Mouse (Mus musculus) kidney, adult 11 months (tissue): ENCODE results near the gene Zcchc3.
"Not testable (repeated sequence)": the region's sequence is repeated elsewhere in the genome, so short reads cannot be mapped to it uniquely, and the experiment has no call there.

Experiments used
- DNase-seq: peaks from one replicate; pipeline ENCODE4 v3.0.0; 2022

The Zcchc3 gene

DNA sequence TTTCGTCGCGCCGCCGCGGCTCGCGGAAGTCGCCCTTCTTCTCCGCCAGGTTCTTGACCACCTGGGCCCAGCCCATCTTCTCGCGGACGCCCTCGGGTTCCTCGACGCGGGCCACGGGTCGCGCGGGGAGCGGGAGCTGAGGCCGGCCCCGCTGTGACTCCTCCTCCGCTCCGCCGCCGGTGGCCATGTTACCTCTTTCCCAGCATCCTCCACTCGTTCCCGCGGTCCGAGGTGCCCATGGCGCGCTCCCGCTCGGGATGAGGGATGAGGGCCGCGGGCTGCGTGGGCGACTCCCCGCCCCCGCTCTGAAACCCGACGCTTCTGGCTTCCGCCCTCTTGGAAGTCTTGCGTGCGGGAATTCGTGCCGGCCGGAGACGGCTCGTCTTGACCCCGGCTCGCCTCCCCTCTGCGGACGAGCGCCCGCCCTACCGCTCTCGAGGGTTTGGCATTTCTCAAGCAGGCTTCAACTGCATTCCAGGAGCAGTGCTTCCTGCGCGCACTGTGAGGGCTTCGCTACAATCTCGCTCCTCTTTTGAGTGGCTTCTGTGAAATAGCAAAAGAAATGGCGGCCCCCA, at the start of gene Zcchc3:
Gene Zcchc3, minus strand, starts transcription at position 437 of the 575 bp plus-strand sequence.
- peak; percentile 88 for DNase-seq

DNA sequence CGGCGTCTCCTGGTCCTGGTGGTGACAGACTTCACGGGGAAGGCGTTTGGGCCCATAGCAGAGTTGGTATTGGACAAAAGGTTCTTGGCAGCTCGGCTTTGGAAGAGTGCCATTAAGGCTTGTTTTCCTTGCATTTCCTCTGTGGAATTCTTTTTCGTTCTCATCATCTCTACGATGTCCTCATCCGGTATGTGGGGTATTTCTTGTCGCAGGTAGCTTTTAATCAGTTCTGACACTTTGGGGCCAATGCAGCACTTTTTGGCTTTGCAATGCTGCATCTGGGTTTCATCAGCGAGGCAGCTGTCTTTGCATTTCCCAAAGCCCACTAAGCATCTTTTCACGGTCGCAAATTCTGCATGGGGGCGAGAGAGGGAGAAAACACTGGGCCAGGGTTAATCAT, 44.4 kb upstream of the Zcchc3 start:
- no peak for DNase-seq

DNA sequence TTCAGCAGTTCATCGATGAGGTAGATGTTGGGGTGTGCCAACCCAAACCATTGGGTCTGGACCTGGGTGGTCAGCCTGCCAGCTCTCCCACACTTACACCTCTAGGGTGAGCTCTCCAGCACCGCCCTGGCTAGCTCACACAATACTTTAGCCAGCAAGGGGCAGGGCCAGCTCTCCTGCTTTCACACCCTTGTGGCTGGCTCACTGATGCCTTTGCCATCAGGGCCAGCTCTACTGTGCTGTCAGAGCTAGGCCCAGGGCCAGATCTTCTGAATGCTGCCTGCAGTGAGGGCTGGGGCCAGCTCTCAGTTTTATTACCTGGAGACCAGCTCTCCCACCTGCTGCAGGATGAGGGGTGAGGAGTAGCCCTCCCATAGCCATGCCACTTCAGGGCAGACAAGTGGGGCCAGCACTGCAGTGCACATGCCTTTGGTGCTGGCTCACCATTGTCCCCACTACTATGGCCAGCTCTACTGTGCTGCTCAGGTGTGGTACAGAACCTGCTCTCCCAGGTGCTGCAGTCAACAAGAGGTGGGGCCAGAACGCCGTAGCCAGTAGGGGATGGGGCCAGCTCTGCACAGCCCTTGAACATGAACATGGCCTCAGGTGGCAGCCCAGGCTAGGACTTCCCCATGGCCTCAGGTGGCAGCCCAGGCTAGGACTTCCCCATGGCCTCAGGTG, 37.4 kb upstream of the Zcchc3 start:
- DNase-seq: no peak

DNA sequence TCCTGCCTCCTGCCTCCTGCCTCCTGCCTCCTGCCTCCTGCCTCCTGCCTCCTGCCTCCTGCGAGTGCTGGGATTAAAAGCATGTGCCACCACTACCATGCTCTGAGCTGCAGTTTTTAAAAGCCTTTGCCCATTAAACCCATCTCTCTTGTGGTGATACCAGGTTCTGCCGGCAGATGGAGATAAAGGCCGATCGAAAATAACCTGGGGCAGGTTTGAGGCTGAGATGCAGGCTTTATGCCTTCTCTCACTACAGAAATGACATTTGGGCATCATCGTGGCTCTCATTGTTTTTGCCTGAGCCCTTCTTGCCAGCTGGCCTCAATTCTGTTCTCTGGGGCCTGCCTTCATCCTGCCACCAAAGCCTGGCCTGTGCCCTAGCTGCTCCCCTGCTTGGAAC, 35.4 kb upstream of the Zcchc3 start:
- DNase-seq: peak; percentile 43

DNA sequence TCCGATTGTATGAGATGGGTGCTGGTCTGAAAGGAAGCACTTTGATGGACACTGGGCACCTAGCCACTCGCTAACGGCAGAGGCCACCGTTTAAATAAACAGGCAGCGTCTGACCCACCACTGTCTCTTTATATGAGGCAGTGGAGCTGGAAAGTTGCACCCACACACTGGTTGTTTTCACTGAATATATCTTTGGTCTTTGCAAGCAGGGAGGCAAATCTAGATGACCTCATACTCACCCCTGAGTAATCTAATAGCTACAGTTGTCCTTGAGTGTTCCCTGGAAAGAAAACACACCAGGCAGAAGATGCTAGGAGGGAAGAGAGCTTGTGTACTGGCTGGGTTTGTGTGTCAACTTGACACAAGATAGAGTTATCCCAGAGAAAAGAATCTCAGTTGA, 32.6 kb upstream of the Zcchc3 start:
- DNase-seq: no peak

DNA sequence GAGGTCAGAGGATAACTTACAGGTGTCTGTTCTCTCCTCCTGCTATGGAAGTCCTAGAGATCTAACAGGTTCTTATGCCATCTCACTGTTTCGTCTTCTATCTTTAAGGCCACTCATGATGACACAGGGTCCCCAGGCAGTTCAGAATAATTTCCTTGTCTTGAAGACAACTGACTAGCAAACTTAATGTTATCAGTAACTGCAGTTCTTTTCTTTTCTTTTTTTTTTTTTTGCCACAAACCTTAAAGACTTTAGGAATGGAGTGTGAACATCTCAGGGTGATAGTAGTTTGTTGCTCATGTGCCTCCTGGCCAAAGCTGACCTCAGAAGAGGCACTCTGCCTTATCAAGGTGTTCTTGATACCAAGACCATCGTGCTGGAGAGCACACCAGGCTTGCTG, 31.8 kb upstream of the Zcchc3 start:
- DNase-seq: no peak

DNA sequence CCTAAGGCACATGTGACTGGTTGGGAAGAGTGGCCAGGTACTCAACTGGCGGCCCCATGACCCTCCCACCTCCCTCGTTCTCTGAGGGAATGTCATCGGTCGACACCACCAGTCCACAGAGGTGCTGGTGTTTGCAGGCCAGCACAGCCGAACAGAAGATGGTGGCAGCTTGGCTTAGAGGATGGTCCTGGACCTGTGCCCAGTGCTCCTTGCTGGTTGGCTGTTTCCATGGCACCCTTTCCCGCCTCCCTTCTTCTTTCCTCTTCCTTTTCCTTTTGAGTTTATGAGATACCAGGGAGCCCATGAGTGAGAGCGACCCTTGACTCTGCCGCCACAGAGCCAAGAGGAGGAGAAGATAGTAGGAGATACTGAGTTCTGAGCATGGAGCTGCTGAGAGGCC, 28.5 kb upstream of the Zcchc3 start:
- no peak for DNase-seq

DNA sequence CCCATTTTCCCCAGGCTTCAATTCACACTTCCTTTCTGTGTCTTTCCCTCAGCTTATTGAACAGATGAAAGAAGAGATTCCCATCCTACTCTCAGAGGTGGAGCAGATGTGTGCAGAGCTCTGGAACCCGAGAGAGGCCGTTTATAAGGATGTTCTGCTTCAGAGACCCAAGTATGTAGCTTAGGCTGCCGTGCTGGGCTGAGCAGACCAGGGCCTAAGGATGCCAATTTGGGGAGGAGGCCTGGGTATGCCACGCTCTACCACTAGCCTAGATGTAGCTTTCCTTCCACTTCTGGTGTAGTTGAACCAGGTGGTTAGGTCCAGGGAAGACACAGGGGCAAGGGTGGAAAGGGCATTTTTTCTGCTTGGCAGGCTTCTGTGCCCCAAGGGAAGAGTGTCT, 27.5 kb upstream of the Zcchc3 start:
- no peak for DNase-seq

DNA sequence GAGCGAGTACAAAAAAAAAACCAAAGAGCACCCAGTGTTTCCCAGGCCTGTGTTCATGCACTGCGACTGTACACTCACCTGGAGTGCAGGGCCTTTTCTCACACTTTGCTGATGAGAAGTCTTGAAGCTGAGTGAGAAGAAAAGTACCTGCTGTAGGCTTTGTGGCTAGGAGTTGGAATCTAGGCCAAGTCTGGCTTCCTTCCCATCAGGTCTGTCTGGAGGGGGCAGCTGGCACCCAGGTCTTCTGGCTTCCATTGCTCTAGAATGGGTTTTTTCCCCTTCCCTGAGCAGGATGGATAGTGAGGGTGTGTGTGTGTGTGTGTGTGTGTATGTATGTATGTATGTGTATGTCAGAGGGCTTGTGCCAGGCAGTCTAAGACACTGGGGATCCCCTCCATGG, 25.0 kb upstream of the Zcchc3 start:
- DNase-seq: no peak

DNA sequence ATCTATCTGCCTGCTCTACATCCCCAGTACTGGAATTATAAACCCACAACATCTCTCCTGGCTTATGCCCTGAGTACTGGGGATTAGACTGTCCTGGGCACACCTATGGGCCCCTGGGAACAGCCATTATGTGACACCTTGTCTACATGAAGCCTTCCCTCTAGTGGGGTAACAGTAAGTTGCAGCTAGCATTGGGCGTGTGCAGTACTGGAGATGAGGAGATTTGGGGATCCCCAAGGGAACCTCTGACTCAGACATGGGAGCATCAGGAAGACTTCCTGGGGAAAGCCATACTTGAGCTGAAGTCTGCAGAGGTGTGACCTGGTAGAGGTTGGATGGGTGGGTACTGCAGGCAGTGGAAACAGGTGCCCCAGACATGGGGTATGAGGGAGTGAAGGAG, 24.1 kb upstream of the Zcchc3 start:
- DNase-seq: no peak

DNA sequence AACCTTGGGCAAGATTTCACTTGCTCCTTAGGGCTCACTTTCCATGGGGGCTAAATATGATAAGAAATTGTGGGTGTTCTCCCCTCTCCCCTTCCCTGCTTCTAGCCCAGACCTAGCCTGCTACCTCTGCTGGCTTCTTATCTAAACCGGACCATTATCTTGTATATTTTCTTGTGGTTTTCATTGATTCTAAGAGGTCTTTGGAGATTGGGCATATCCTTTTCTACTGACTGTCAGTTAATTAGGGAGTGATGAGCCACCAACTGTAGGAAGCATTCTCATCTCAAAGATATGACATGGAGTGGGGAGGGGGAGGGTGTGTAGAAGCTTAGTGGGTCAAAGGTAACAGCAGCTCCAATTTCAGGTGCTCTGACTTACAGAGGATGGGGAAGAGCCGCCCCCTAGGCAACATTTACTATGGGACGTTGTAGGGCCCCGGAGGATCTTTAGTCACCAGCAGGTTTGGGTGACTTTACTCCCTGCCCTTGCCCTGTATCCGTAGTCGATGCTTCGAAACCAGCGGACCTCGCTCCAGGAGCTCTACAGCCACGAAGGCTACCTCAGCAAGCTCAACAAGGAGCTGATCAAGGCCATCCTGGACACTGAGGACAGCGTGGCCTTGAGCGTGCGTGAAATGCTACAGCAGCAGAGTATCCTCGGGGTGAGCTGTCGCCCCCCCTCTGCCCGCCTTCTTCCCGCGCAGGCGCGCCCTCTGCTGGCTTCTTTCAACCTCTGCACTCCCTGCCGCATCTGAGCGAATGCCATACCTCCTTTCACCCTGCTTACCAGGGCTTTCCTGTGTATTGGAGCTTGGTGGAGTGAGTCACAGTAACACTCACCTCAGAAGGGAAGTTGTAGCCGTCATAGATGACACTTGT, 22.4 kb upstream of the Zcchc3 start:
- DNase-seq: peak; percentile 68

DNA sequence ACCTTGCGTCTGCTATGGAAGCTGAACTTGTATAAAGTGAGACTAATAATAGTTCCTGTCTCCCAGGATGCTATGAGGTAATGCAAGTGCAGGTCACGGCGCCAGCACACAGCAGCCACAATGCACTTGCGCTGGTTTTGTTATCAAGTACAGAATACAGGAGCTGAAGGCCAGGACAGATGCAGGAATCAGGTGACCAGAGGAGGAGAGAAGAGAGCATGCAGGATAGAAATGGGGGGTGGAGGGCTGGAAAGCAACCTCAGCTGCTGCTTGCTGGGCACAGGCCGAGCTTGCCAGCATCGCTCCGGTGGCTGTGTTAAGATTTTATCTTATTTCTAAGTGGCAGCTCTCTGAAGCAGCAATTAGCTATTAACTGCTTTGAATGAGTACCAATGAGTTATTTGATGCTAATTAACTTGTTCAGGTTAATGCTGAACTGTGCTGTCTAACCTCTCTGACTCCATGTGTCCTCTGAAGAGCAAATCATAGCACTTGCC, 21.6 kb upstream of the Zcchc3 start:
- DNase-seq: peak; percentile 58

DNA sequence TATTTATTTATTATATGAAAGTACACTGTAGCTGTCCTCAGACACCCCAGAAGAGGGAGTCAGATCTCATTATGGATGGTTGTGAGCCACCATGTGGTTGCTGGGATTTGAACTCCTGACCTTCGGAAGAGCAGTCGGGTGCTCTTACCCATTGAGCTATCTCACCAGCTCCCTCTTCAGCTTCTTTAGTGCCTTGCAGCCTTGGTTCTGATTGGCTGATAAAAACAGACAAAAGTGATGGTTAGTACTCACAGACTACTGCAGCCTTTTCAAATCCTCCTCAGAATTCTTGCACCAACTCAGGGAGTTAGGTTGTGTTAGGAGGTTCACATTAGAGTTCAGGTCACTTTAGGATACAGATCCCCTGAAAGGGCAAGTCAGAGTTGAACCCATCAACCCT, 13.7 kb upstream of the Zcchc3 start:
- not testable (repeated sequence) for DNase-seq

DNA sequence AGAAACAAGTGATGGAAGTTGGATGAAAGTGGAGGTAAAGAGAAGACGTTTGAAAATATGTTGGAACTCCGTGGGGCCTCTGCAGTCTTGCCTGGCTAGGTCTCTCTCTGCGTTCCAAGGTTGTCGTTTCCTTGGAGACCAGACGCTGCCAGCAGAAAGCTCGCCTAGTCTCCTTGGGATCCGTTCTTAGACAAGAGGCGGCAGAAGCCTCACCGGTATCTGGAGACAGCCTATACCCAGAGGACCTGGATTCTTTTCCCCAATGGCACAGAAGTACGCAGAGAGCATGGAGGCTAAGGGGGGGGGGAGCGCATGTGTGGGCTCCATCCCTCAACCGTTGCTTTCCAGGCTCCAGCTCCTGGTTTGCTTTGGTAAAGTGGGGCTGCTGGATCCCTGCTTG, 12.7 kb upstream of the Zcchc3 start:
- DNase-seq: no peak

DNA sequence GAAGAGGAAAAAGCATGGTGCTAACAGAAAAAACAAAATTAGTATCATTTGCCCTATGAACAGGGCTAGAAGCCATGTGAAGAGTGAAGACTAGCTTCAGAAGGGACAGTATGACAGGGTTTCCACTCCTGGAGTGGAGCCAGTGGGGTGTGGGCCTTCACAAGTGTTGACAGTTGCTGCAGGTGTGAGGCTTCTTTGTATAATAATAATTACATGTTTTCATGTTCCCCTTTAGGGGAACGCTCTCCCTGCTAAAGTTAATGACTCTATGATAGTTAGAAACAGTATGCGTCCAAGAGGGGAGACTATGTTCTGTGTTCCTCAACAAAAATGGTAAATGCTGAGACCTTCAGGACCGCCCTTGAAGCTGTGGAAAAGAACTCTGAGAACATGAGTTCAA, 959 bp upstream of the Zcchc3 start:
- no peak for DNase-seq

DNA sequence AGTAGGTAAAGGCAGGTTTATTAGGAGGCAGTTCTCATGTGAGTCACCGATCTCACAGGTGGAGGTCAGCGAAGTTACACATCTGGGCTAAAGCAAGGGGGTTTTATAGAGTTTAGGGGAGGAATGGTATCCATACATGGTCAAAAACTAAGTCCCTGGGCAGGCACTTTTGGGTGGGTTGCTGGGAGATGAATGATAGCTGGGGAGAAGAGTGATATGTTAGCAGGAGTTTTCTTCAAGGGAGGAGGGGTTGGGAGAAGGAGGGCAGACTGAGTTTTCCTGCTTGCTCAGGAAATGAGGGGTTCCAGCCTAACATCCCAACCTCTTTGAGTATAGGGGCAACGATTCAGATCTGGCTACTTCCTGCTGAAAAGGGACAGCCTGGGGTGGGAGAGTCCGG, 460 bp upstream of the Zcchc3 start, which contains the start of gene 6820408C15Rik:
Gene 6820408C15Rik, plus strand, starts transcription at position 301 of the 400 bp plus-strand sequence.
- DNase-seq: no peak

DNA sequence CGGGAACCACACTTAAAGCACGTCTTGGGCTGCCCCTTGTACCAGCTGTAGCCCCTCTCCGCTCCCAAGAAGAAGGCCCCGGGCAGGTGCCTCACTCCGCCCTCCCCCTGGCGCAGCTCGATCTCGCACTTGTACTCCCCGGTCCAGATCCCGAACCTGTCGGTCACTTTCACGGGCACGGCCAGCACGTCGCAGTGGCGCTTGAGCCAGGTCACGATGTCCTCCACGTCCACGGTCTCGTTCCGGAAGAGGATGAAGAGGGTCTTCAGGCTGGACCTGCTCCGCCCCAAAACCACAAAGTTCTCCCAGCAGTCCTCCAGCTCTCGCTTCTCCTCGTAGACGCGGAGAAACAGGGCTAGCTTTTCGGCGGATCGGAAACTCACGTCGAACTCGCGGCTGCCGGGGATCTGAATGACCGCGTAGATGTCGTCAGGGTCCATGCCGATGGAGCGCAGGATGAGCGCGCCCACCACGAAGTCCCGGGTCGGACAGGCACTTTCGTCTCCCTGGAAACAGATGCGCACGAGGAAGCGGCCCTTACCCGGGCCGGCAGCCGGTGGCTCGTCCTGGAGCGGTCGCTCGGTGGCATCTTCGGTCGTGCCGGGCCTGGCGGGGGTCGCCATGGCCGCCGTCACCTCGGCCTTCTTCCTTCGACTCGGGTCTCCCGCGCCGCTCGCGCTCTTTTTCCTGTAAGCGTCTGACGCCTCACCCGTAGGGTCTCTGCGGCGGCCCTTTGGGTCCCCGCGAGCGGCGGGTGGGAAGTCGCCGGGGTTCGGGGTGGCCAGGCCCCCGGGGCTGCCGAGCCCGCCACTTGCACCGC, 852 bp downstream of the Zcchc3 start:
- DNase-seq: no peak

DNA sequence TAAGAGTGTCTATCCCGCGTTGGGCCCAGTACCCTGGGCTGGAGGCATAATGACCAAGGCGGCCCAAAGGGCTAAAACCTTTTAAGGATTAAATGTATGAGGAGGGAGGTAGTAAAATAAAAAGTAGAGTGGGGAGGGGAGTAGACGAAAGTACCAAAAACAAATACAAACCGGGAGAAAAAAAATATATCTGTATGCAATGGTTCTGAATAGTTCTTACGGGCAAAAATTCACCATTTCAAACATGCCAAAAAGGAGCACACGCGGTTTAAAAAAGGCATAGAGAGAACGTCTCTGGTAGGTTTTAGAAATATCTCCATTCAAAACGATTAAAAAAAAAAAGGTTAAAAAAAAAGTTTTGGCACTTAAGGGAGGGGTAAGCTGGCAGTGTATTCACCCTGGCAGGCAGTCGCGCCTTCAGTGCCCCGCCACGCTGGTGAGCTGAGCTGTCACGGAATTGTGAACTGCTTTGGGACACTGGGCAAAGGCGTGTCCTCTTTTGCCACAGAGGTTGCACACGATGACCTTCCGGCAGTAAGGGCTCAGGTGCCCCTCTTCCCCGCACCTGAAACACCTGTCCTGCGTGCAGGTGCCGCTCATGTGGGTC, 1.6 kb downstream of the Zcchc3 start:
- peak; percentile 57 for DNase-seq

DNA sequence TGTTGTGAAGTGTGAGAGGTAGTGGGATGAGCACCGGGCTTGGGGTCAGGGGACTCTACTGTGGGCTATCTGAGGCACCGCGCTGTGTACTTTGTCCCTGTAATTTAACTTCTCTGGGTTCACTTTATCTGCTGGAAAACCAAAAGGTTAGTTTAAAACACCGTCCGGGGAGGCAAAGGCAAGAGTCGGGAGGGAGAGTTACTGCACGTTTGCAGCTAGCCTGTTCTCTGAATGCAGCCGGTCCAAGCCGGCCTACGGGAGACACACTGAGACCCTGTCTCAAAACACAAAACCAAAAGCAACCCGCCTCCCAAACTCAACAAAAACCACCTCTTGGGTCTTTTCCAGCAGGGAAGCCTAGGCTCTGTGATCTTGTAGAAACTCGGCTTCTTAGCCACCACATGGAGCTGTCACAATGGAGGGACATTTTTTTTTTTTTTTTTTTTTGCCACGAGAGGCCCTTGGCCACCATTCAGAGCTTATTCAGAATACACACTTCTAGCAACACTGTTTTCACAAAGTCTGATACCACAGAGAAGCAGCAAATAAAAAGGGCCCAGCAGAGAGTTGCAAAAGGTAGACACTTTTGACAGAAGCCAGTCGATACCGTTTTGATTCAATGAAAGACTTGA, 2.2 kb downstream of the Zcchc3 start:
- no peak for DNase-seq

DNA sequence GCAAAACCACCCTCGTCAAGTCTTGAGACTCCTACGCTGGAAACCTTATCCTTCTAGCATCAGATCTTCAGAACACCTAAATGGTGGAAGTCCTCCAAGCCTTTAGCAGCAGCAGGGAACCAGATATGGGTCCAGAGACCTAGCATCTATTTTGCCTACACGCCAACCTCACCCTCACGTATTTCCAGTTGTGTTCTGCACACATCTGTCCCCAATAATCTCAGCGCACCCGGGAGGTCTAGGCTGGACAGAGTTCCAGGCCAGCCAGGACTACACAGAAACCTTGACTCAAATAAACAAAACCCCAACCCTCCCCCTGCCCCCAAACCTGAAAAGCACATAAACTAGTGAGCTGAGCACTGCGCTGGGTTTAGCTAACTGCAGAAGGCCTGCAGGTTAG, 3.4 kb downstream of the Zcchc3 start:
- DNase-seq: no peak

DNA sequence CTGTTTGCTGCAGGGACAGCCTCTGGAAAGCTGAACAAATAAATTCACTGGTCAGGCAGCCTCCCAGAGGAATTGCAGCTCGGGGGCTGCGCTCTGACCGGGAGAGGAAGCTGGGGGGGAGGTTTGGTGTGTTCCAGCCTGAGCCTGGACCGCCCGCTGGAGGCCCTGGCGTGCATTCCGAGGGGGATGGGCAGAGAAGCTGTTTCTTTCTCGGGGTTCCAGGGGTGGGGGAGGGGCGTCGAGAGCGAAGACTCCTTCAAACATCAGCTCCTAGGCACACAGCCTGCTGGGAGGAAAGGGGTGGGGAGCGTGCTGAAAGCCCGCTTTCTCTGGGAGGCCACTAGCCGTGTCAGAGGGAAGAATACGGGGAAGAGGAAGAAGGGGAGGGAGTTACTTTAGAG, 3.9 kb downstream of the Zcchc3 start:
- peak; percentile 74 for DNase-seq

DNA sequence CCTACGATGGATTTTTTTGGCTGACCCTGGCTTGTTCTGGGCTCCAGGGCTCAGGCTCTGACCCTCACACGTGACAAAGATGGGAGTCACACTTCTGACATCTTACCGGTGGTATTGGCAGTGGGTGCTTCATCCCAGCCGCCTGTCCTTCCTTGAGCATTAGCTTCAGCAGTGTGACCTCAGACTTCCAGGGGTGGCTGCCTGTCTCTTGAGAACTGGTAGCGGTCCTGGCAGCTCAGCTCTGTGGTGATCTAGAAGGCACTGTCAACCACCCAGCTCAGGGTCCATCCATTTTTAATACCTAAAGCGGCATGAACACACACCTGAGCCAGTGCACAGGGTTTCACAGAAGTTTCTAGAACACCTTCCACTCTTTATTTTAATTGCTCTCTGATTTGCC, 5.0 kb downstream of the Zcchc3 start:
- no peak for DNase-seq
